Mouse (Mus musculus) kidney, adult 9 months (tissue): ENCODE measurements at regions not wholly inside any gene's neighbourhood (a gene's known extent, or its start where the extent isn't known, plus 50 kb on each side); places are given as distances from the start of the nearest gene placed in this dataset.

Source experiments
- DNase-seq: peaks from one replicate; pipeline ENCODE4 v3.0.0; 2022

DNA sequence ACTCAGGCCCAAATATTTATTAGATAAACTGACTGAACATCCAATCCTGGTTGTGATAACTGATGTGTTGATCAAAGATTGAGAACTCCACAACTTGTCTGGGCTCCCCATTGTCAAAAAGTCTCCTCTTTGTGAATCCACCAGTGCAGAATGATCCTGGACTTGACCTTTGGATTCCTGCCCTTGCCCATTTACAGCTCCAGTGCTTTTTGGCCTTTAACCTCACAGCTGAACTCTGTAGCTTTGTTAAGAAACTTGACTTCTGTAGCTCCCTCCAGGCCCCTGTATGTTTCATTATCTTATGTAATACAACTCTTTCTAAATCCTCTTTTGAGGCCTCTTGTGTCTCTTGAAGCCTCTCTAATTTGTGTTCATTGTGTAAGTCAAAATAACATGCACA, 1873.5 kb downstream of the Pcdh9 start:
- peak; percentile 81 for DNase-seq

DNA sequence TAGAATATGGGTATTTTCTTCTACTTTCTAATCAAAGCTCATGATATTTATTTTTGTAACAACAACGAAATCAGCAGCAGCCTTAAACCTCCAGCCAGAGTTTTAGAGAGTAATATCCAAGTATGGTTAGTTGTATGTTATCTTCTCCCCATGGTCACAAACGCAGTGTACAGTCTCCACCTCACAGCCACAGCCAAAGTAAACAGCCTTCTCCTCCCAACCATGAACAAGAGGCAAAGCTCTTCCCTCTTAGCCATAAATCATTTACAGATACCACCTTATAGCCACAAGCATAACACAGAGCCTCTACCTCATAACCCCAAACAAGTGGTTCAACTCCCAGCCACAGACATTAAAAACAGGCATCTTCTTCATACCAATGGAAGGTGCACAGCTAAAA, 1899.2 kb downstream of the Pcdh9 start:
- DNase-seq, result peak; percentile 55
